Comparison of ENCODE assay signal across 22 mouse cellular contexts in genomic region chr10:77573162-77573561, GRCm38 (mm10). TPM values are rescaled to one million over a fixed set of nuclear protein-coding genes. Genes with fewer than 3 reads are reported as not detected.
"Had no signal": no experiment of that assay in that cellular context is flagged by ENCODE, and none has a peak within 500 bp of the region (broad histone marks: within the 10 kb centered on the region; RNA-seq: fewer than 3 reads in every experiment).

No protein-coding gene starts in this region.

- H3K27me3 ChIP-seq: intestine, embryonic 15.5 days had no signal

- DNase-seq: kidney, adult 11 months; kidney, adult 9 months; kidney, postnatal 25 days; layer of hippocampus, adult 9-11 months; lung, adult 2 months; lung, postnatal 14 days; lung, postnatal 4 days; midbrain, embryonic 14.5 days; thymus, adult 18-20 months; thymus, postnatal 4 days had no signal

- ATAC-seq: intestine, embryonic 15.5 days had no signal

- H3K9me3 ChIP-seq: intestine, embryonic 15.5 days had no signal

- H3K4me3 ChIP-seq: intestine, embryonic 15.5 days; layer of hippocampus, adult 2 months had no signal

- H3K36me3 ChIP-seq: intestine, embryonic 15.5 days had no signal

- H3K4me2 ChIP-seq: intestine, embryonic 15.5 days; midbrain, embryonic 11.5 days had no signal

- H3K27ac ChIP-seq: intestine, embryonic 15.5 days; layer of hippocampus, adult 2 months; liver, embryonic 14.5 days had no signal

- H3K9ac ChIP-seq: intestine, embryonic 15.5 days; liver, embryonic 14.5 days had no signal

RNA-seq across cellular contexts. Expression of gene Gm49325, which starts 32.8 kb away (rescaled TPM):
- total RNA-seq: megakaryocyte progenitor cell, adult 5-6 weeks; megakaryocyte-erythroid progenitor cell, adult 5-6 weeks; midbrain, postnatal 0 days had no signal
- polyA plus RNA-seq: large intestine, adult 2 months; limb, embryonic 11.5 days; lung, adult 2 months; midbrain, embryonic 11.5 days; small intestine, adult 2 months; spleen, adult 2 months; testis, adult 2 months had no signal
